Mouse (Mus musculus): ENCODE measurements around the gene Mad2l2. TPM values are rescaled to one million over a fixed set of nuclear protein-coding genes. Genes with fewer than 3 reads are reported as not detected.

The Mad2l2 gene
- total and polyA plus RNA-seq, 2 experiments from 2014 or later, result 56.5 to 102 TPM

- Histone ChIP-seq H3K4me3 (ENCODE audit: low read length) (no peak overlapping the region), H3K9me3 (ENCODE audit: low read length) (no peaks in the 10 kb centered on the region), H3K27ac (no peak overlapping the region), H3K36me3 (ENCODE audit: insufficient read depth, low read length) (no peaks in the 10 kb centered on the region), H3K9ac (replicated peaks; ENCODE audit: low read length) (no peak overlapping the region), H3K4me1 (ENCODE audit: insufficient read depth, low read length) (peaks cover 5% of the 10 kb centered on the region; the same call in 1 of the 2 replicates), H3K27me3 (ENCODE audit: insufficient read depth, low read length) (no peaks in the 10 kb centered on the region), H3K4me2 (ENCODE audit: low read depth, low read length) (no peak overlapping the region)
- no peak for TF ChIP-seq CTCF (IDR thresholded peaks at IDR 0.05; ENCODE audit: low read depth)
- no peak for DNase-seq (ENCODE audit: low spot score)
- 39% methylated on average over 10 of the region's 10 CpGs for WGBS
- ATAC-seq, result no peak
Measured at GRCm38 (mm10) chr4:148085131-148085906, 44.9 kb upstream of the Mad2l2 start.

GRCm38 (mm10) chr4:148085907-148086305 is 44.3 kb upstream of the Mad2l2 start:
- no peak for ATAC-seq

GRCm38 (mm10) chr4:148087091-148087906 is 42.9 kb upstream of the Mad2l2 start:
- no peak for TF ChIP-seq CTCF (IDR thresholded peaks at IDR 0.05; ENCODE audit: low read depth)
- 5% methylated on average over 29 of the region's 30 CpGs for WGBS
- Histone ChIP-seq H3K36me3 (ENCODE audit: insufficient read depth, low read length) (no peaks in the 10 kb centered on the region), H3K27me3 (ENCODE audit: insufficient read depth, low read length) (no peaks in the 10 kb centered on the region), H3K27ac (peak overlapping the region; percentile 70; the same call in 1 of the 2 replicates), H3K9ac (replicated peaks; ENCODE audit: low read length) (peak overlapping the region; percentile 49), H3K4me1 (ENCODE audit: insufficient read depth, low read length) (peaks cover 5% of the 10 kb centered on the region; the same call in 1 of the 2 replicates), H3K4me3 (ENCODE audit: low read length) (peak overlapping the region; percentile 50), H3K4me2 (ENCODE audit: low read depth, low read length) (peak overlapping the region; percentile 84), H3K9me3 (ENCODE audit: low read length) (no peaks in the 10 kb centered on the region)
- peak; percentile 50; the same call in 1 of the 2 replicates for ATAC-seq
- DNase-seq (ENCODE audit: low spot score), result no peak

More at GRCm38 (mm10) chr4:148085907-148086305, 44.3 kb upstream of the Mad2l2 start:
- Histone ChIP-seq H3K36me3 (ENCODE audit: insufficient read depth, low read length) (no peaks in the 10 kb centered on the region), H3K27ac (no peak overlapping the region), H3K9ac (replicated peaks; ENCODE audit: low read length) (no peak overlapping the region), H3K4me3 (ENCODE audit: low read length) (no peak overlapping the region), H3K4me2 (ENCODE audit: low read depth, low read length) (no peak overlapping the region), H3K4me1 (ENCODE audit: insufficient read depth, low read length) (peaks cover 5% of the 10 kb centered on the region; the same call in 1 of the 2 replicates), H3K9me3 (ENCODE audit: low read length) (no peaks in the 10 kb centered on the region), H3K27me3 (ENCODE audit: insufficient read depth, low read length) (no peaks in the 10 kb centered on the region)
- 63% methylated on average over 3 of the region's 3 CpGs for WGBS
- no peak for TF ChIP-seq CTCF (IDR thresholded peaks at IDR 0.05; ENCODE audit: low read depth)
- DNase-seq (ENCODE audit: low spot score), result no peak

GRCm38 (mm10) chr4:148087907-148088527 is 42.2 kb upstream of the Mad2l2 start, which contains the start of gene Agtrap:
Agtrap (minus strand) TSS chr4:148088031.
- Histone ChIP-seq H3K36me3 (ENCODE audit: insufficient read depth, low read length) (no peaks in the 10 kb centered on the region), H3K9ac (replicated peaks; ENCODE audit: low read length) (peak within 1 kb of the TSS; percentile 49), H3K27ac (peak within 1 kb of the TSS; percentile 70; the same call in 1 of the 2 replicates), H3K27me3 (ENCODE audit: insufficient read depth, low read length) (no peaks in the 10 kb centered on the region), H3K9me3 (ENCODE audit: low read length) (no peaks in the 10 kb centered on the region), H3K4me3 (ENCODE audit: low read length) (peak within 1 kb of the TSS; percentile 50), H3K4me2 (ENCODE audit: low read depth, low read length) (peak within 1 kb of the TSS; percentile 84), H3K4me1 (ENCODE audit: insufficient read depth, low read length) (peaks cover 5% of the 10 kb centered on the region; the same call in 1 of the 2 replicates)
- ATAC-seq (peak; percentile 92), DNase-seq (ENCODE audit: low spot score) (peak; percentile 95)
- 4% methylated on average over 34 of the region's 34 CpGs for WGBS
- TF ChIP-seq CTCF (IDR thresholded peaks at IDR 0.05; ENCODE audit: low read depth), result no peak

GRCm38 (mm10) chr4:148089166-148089565 is 41.0 kb upstream of the Mad2l2 start:
- 51% methylated on average over 4 of the region's 4 CpGs for WGBS
- no peak for DNase-seq (ENCODE audit: low spot score)

GRCm38 (mm10) chr4:148091181-148091580 is 39.0 kb upstream of the Mad2l2 start:
- H3K36me3 ChIP-seq (ENCODE audit: insufficient read depth, low read length), result no peaks in the 10 kb centered on the region

More at GRCm38 (mm10) chr4:148089166-148089565, 41.0 kb upstream of the Mad2l2 start:
- H3K9me3 ChIP-seq (ENCODE audit: low read length), result no peaks in the 10 kb centered on the region
- no peak overlapping the region for H3K4me3 ChIP-seq (ENCODE audit: low read length)
- no peak for ATAC-seq
- no peak overlapping the region for H3K4me2 ChIP-seq (ENCODE audit: low read depth, low read length)
- no peak overlapping the region for H3K27ac ChIP-seq
- TF ChIP-seq CTCF (IDR thresholded peaks at IDR 0.05; ENCODE audit: low read depth), result no peak
- no peaks in the 10 kb centered on the region for H3K27me3 ChIP-seq (ENCODE audit: insufficient read depth, low read length)
- no peaks in the 10 kb centered on the region for H3K36me3 ChIP-seq (ENCODE audit: insufficient read depth, low read length)
- H3K4me1 ChIP-seq (ENCODE audit: insufficient read depth, low read length), result peaks cover 5% of the 10 kb centered on the region; the same call in 1 of the 2 replicates
- H3K9ac ChIP-seq (replicated peaks; ENCODE audit: low read length), result no peak overlapping the region

More at GRCm38 (mm10) chr4:148091181-148091580, 39.0 kb upstream of the Mad2l2 start:
- H3K27ac ChIP-seq, result no peak overlapping the region
- 100% methylated on average over 1 of the region's 1 CpGs for WGBS
- TF ChIP-seq CTCF (IDR thresholded peaks at IDR 0.05; ENCODE audit: low read depth), result no peak
- H3K9me3 ChIP-seq (ENCODE audit: low read length), result no peaks in the 10 kb centered on the region
- ATAC-seq (no peak), DNase-seq (ENCODE audit: low spot score) (no peak)
- no peaks in the 10 kb centered on the region for H3K27me3 ChIP-seq (ENCODE audit: insufficient read depth, low read length)
- H3K4me3 ChIP-seq (ENCODE audit: low read length), result no peak overlapping the region
- H3K9ac ChIP-seq (replicated peaks; ENCODE audit: low read length), result no peak overlapping the region
- peaks cover 5% of the 10 kb centered on the region; the same call in 1 of the 2 replicates for H3K4me1 ChIP-seq (ENCODE audit: insufficient read depth, low read length)
- no peak overlapping the region for H3K4me2 ChIP-seq (ENCODE audit: low read depth, low read length)

All from hindbrain, postnatal 0 days (tissue).